ENCODE assay signal across 7 mouse cellular contexts in genomic region chr17:47923011-47923677, GRCm38 (mm10). TPM values are rescaled to one million over a fixed set of nuclear protein-coding genes. Genes with fewer than 3 reads are reported as not detected.
A peak's percentile ranks its signal among the peaks of the same experiment; 100 is the strongest.
DNase-seq lines count a peak whose midpoint lies in the region; ATAC-seq and TF ChIP-seq lines count a peak whose summit lies in the region.

No protein-coding gene starts in this region.

- peak overlapping the region; percentile 97 for H3K27ac ChIP-seq in forebrain, embryonic 10.5 days
- no peak overlapping the region for H3K27ac ChIP-seq in hindbrain, postnatal 0 days
- no peak overlapping the region; the same call in 1 of the 2 replicates for H3K27ac ChIP-seq in liver, embryonic 13.5 days
- H3K27ac ChIP-seq in neural tube, embryonic 11.5 days (ENCODE audit: low read depth, low read length) = peak overlapping the region; percentile 94

- H3ac ChIP-seq in C2C12 (ENCODE audit: control insufficient read depth, insufficient read length, low read depth) = peak overlapping the region; percentile 77

- H3K79me2 ChIP-seq in C2C12 (ENCODE audit: control insufficient read depth, insufficient read depth) = peaks cover 61% of the 10 kb centered on the region

- TF ChIP-seq CTCF in C2C12 (IDR thresholded peaks at IDR 0.05; ENCODE audit: control insufficient read depth, insufficient read depth, insufficient read length) (no peak), E14TG2a.4 (conservative IDR thresholded peaks at IDR 0.05; ENCODE audit: low read length) (no peak)
- no peak for TF ChIP-seq CTCF in hindbrain, postnatal 0 days (IDR thresholded peaks at IDR 0.05; ENCODE audit: low read depth)

- H3K9me3 ChIP-seq in E14TG2a.4 (ENCODE audit: low read length) = no peaks in the 10 kb centered on the region
- H3K9me3 ChIP-seq in forebrain, embryonic 10.5 days = no peaks in the 10 kb centered on the region
- H3K9me3 ChIP-seq in hindbrain, postnatal 0 days (ENCODE audit: low read length) = no peaks in the 10 kb centered on the region
- H3K9me3 ChIP-seq in liver, embryonic 13.5 days (replicated peaks) = no peaks in the 10 kb centered on the region
- no peaks in the 10 kb centered on the region for H3K9me3 ChIP-seq in neural tube, embryonic 11.5 days (ENCODE audit: control insufficient read depth, low read length)

- under 1% methylated on average over 28 of the region's 28 CpGs for WGBS in forebrain, embryonic 10.5 days
- WGBS in hindbrain, postnatal 0 days = under 1% methylated on average over 28 of the region's 28 CpGs
- WGBS in liver, embryonic 13.5 days (ENCODE audit: insufficient replicate concordance) = 1% methylated on average over 28 of the region's 28 CpGs
- under 1% methylated on average over 28 of the region's 28 CpGs for WGBS in neural tube, embryonic 11.5 days

- ATAC-seq in hindbrain, postnatal 0 days = no peak
- ATAC-seq in liver, embryonic 13.5 days (ENCODE audit: low read depth) = no peak
- ATAC-seq in neural tube, embryonic 11.5 days (ENCODE audit: insufficient read depth, low FRiP score, low TSS enrichment) = no peak

- peak overlapping the region; percentile 94 for H3K4me2 ChIP-seq in hindbrain, postnatal 0 days (ENCODE audit: low read depth, low read length)
- H3K4me2 ChIP-seq in liver, embryonic 13.5 days = peak overlapping the region; percentile 94
- peak overlapping the region; percentile 93 for H3K4me2 ChIP-seq in neural tube, embryonic 11.5 days (ENCODE audit: low read depth)

- H3K4me1 ChIP-seq in E14TG2a.4 (replicated peaks; ENCODE audit: low read depth, low read length) = peaks cover 74% of the 10 kb centered on the region
- peaks cover 87% of the 10 kb centered on the region for H3K4me1 ChIP-seq in forebrain, embryonic 10.5 days
- H3K4me1 ChIP-seq in hindbrain, postnatal 0 days (ENCODE audit: insufficient read depth, low read length) = no peaks in the 10 kb centered on the region
- peaks cover 70% of the 10 kb centered on the region for H3K4me1 ChIP-seq in liver, embryonic 13.5 days (replicated peaks)
- peaks cover 36% of the 10 kb centered on the region for H3K4me1 ChIP-seq in neural tube, embryonic 11.5 days (ENCODE audit: control insufficient read depth, insufficient read depth, low read length)

- H3K9ac ChIP-seq in hindbrain, postnatal 0 days (replicated peaks; ENCODE audit: low read length) = peak overlapping the region; percentile 64; the same call in 1 of the 2 replicates
- H3K9ac ChIP-seq in liver, embryonic 13.5 days = peak overlapping the region; percentile 83
- H3K9ac ChIP-seq in neural tube, embryonic 11.5 days (ENCODE audit: low read length) = peak overlapping the region; percentile 93

- H3K4me3 ChIP-seq in C2C12 (ENCODE audit: insufficient read depth, poor library complexity, severe bottlenecking) = peak overlapping the region; percentile 89
- H3K4me3 ChIP-seq in E14TG2a.4 (replicated peaks; ENCODE audit: low read length) = peak overlapping the region; percentile 95
- peak overlapping the region; percentile 84 for H3K4me3 ChIP-seq in forebrain, embryonic 10.5 days
- peak overlapping the region; percentile 82 for H3K4me3 ChIP-seq in hindbrain, postnatal 0 days (ENCODE audit: low read length)
- peak overlapping the region; percentile 78 for H3K4me3 ChIP-seq in liver, embryonic 13.5 days (replicated peaks)
- H3K4me3 ChIP-seq in neural tube, embryonic 11.5 days (ENCODE audit: low read depth, low read length) = peak overlapping the region; percentile 80

- H3K79me3 ChIP-seq in C2C12 (ENCODE audit: low read depth) = peaks cover 46% of the 10 kb centered on the region

- peak; percentile 56 for DNase-seq in forebrain, embryonic 10.5 days (ENCODE audit: extremely low spot score, low spot score)
- no peak for DNase-seq in hindbrain, postnatal 0 days (ENCODE audit: low spot score)
- no peak for DNase-seq in liver, embryonic 13.5 days
- DNase-seq in neural tube, embryonic 11.5 days (ENCODE audit: low spot score) = peak; percentile 52
- DNase-seq in layer of hippocampus, adult 9-11 months = no peak

- H3K27me3 ChIP-seq in C2C12 (ENCODE audit: control insufficient read depth, insufficient read depth, insufficient read length) (no peaks in the 10 kb centered on the region), E14TG2a.4 (ENCODE audit: insufficient read depth, low read length) (peaks cover 44% of the 10 kb centered on the region)
- H3K27me3 ChIP-seq in forebrain, embryonic 10.5 days (ENCODE audit: poor library complexity, severe bottlenecking) = peaks cover 47% of the 10 kb centered on the region
- 0 out of 2 replicates have a peak, but pooled peaks cover 8% of the 10 kb centered on the region for H3K27me3 ChIP-seq in hindbrain, postnatal 0 days (ENCODE audit: insufficient read depth, low read length)
- peaks cover 51% of the 10 kb centered on the region for H3K27me3 ChIP-seq in liver, embryonic 13.5 days
- H3K27me3 ChIP-seq in neural tube, embryonic 11.5 days (ENCODE audit: control insufficient read depth, insufficient read depth, low read length) = no peaks in the 10 kb centered on the region

- peaks cover 11% of the 10 kb centered on the region for H3K36me3 ChIP-seq in C2C12 (ENCODE audit: control insufficient read depth, insufficient read depth)
- H3K36me3 ChIP-seq in E14TG2a.4 (ENCODE audit: insufficient read depth, low read length) = peaks cover 11% of the 10 kb centered on the region
- H3K36me3 ChIP-seq in forebrain, embryonic 10.5 days (replicated peaks) = peaks cover 34% of the 10 kb centered on the region
- no peaks in the 10 kb centered on the region for H3K36me3 ChIP-seq in hindbrain, postnatal 0 days (ENCODE audit: insufficient read depth, low read length)
- no peaks in the 10 kb centered on the region; the same call in 1 of the 2 replicates for H3K36me3 ChIP-seq in liver, embryonic 13.5 days
- H3K36me3 ChIP-seq in neural tube, embryonic 11.5 days (ENCODE audit: control insufficient read depth, insufficient read depth, low read length) = no peaks in the 10 kb centered on the region

TF ChIP-seq in C2C12, 6 proteins besides CTCF, POLR2A, EP300 and RAD21:
- TF ChIP-seq MYOG (IDR thresholded peaks at IDR 0.05; ENCODE audit: control insufficient read depth, extremely low read depth, insufficient read length) (no peak), MYOD1 (IDR thresholded peaks at IDR 0.05; ENCODE audit: control insufficient read depth, insufficient read length, low read depth) (no peak), FOSL1 (IDR thresholded peaks at IDR 0.05; ENCODE audit: insufficient read depth, low read length, poor library complexity, severe bottlenecking) (no peak), USF1 (IDR thresholded peaks at IDR 0.05; ENCODE audit: low read depth) (no peak), MAX (IDR thresholded peaks at IDR 0.05) (no peak)
TF ChIP-seq in C2C12: peak in this region for 0.

RNA-seq across cellular contexts. Expression of gene Foxp4, which starts 1.3 kb away (rescaled TPM):
- 32.4 TPM for polyA plus RNA-seq in C2C12 (2012; fragmentation: generic; extraction: Trizol)
- polyA plus RNA-seq in forebrain, embryonic 10.5 days (2016; fragmentation: Nextera tagmentation; extraction: Ambion mirVana) = 16.6 and 18.0 TPM in 2 replicates
- 109 and 128 TPM in 2 replicates for total RNA-seq in hindbrain, postnatal 0 days (2014; rRNA removed)
- 29.3 and 31.3 TPM in 2 replicates for polyA plus RNA-seq in hindbrain, postnatal 0 days (2015; fragmentation: Nextera tagmentation; extraction: Ambion mirVana)
- polyA plus RNA-seq in liver, embryonic 13.5 days (2015; fragmentation: Nextera tagmentation; extraction: Ambion mirVana) = 3.8 and 3.9 TPM in 2 replicates
- 34.5 and 35.8 TPM in 2 replicates for polyA plus RNA-seq in neural tube, embryonic 11.5 days (2014; fragmentation: Nextera tagmentation; extraction: Ambion mirVana)

Comparison
In these comparisons a context has a peak if more than half of its experiments do, and no peak if none do; other contexts are left out.
1. DNase-seq: peak in forebrain, embryonic 10.5 days (single experiment) and neural tube, embryonic 11.5 days (single experiment); none in hindbrain, postnatal 0 days (single experiment), liver, embryonic 13.5 days (single experiment) and layer of hippocampus, adult 9-11 months (single experiment).
2. H3K27ac ChIP-seq: peak in forebrain, embryonic 10.5 days (single experiment) and neural tube, embryonic 11.5 days (single experiment); none in hindbrain, postnatal 0 days (single experiment) and liver, embryonic 13.5 days (single experiment).
3. Peak in every context shown above with its lines, with median percentiles within 50 percentile points of each other: H3K4me3 ChIP-seq, H3K4me2 ChIP-seq and H3K9ac ChIP-seq.